Mouse (Mus musculus) forebrain, embryonic 13.5 days (tissue): ENCODE results near the gene Cldn4. TPM values are rescaled to one million over a fixed set of nuclear protein-coding genes. Genes with fewer than 3 reads are reported as not detected.

Experiments
- ATAC-seq: fragments of 200-750 bp; cut with Nextera tagmentation; 2 replicates; pipeline ENCODE4 v1.8.0; 2017
- H3K27ac ChIP-seq: fragments of 300-500 bp; sonication (generic); 2 replicates; pipeline ENCODE4 v1.5.1; 2015; ENCODE audit warnings: inconsistent platforms, mild to moderate bottlenecking, moderate library complexity
- H3K27me3 ChIP-seq: fragments of 300-500 bp; sonication (generic); 2 replicates; pipeline ENCODE4 v1.6.1; 2015; ENCODE audit warnings: mild to moderate bottlenecking, inconsistent platforms
- H3K36me3 ChIP-seq: fragments of 300-500 bp; sonication (generic); 2 replicates; pipeline ENCODE4 v1.6.1; 2015; ENCODE audit warnings: mild to moderate bottlenecking, inconsistent platforms; ENCODE audit not compliant: poor library complexity, severe bottlenecking
- H3K4me1 ChIP-seq: fragments of 300-500 bp; sonication (generic); 2 replicates; pipeline ENCODE4 v1.6.1; 2015; ENCODE audit warnings: inconsistent platforms
- H3K4me2 ChIP-seq: fragments of 300-500 bp; sonication (generic); 2 replicates; pipeline ENCODE4 v1.6.1; 2015; ENCODE audit warnings: inconsistent platforms, mild to moderate bottlenecking, moderate library complexity
- H3K4me3 ChIP-seq: fragments of 300-500 bp; sonication (generic); 2 replicates; pipeline ENCODE4 v1.5.1; 2015; ENCODE audit warnings: mild to moderate bottlenecking, inconsistent platforms
- H3K9ac ChIP-seq: fragments of 300-500 bp; sonication (generic); 2 replicates; pipeline ENCODE4 v1.6.1; 2015; ENCODE audit warnings: mild to moderate bottlenecking, inconsistent platforms
- H3K9me3 ChIP-seq: fragments of 300-500 bp; sonication (generic); replicated peaks from 2 replicates; pipeline ENCODE4 v1.6.1; 2016; ENCODE audit warnings: inconsistent platforms
- WGBS: fragments of 180-500 bp; shearing (Covaris S2); methylation state at CpG from one replicate; pipeline ENCODE4 v1.1.7; 2015; 5-methylcytosine and 5-hydroxymethylcytosine counted together
- polyA plus RNA-seq: library from polyadenylated mRNA; unstranded; fragments of >200 nt; fragmentation: Nextera tagmentation; extraction: Ambion mirVana; gene quantifications from 2 replicates; pipeline ENCODE4 v1.2.1, GENCODE M21; 2015

Cldn4 gene
- polyA plus RNA-seq, 1 experiment from 2014 or later, result not detected

GRCm38 (mm10) chr5:134960430-134960829 is 13.7 kb upstream of the Cldn4 start:
- WGBS, result 83% methylated on average over 2 of the region's 2 CpGs
- no peaks in the 10 kb centered on the region for H3K4me1 ChIP-seq
- no peaks in the 10 kb centered on the region for H3K36me3 ChIP-seq
- H3K9me3 ChIP-seq, result no peaks in the 10 kb centered on the region
- no peak overlapping the region for H3K4me3 ChIP-seq
- H3K4me2 ChIP-seq, result no peak overlapping the region
- no peak overlapping the region for H3K27ac ChIP-seq
- H3K9ac ChIP-seq, result no peak overlapping the region
- H3K27me3 ChIP-seq, result no peaks in the 10 kb centered on the region; the same call in 1 of the 2 replicates
- ATAC-seq, result no peak

GRCm38 (mm10) chr5:134959114-134959513 is 12.4 kb upstream of the Cldn4 start:
- Histone ChIP-seq H3K27ac (no peak overlapping the region), H3K4me3 (no peak overlapping the region), H3K4me2 (no peak overlapping the region), H3K9ac (no peak overlapping the region), H3K36me3 (no peaks in the 10 kb centered on the region), H3K27me3 (no peaks in the 10 kb centered on the region), H3K4me1 (no peaks in the 10 kb centered on the region), H3K9me3 (no peaks in the 10 kb centered on the region)
- no peak for ATAC-seq
- WGBS, result 79% methylated on average over 7 of the region's 7 CpGs

- no peak overlapping the region for H3K4me2 ChIP-seq
- no peaks in the 10 kb centered on the region for H3K36me3 ChIP-seq
- no peaks in the 10 kb centered on the region for H3K27me3 ChIP-seq
- H3K4me3 ChIP-seq, result no peak overlapping the region
- WGBS, result 94% methylated on average over 5 of the region's 5 CpGs
- H3K9me3 ChIP-seq, result no peaks in the 10 kb centered on the region
- H3K27ac ChIP-seq, result no peak overlapping the region
- no peak for ATAC-seq
- no peak overlapping the region for H3K9ac ChIP-seq
- H3K4me1 ChIP-seq, result no peaks in the 10 kb centered on the region
Observed at GRCm38 (mm10) chr5:134955491-134955890, 8.8 kb upstream of the Cldn4 start.

GRCm38 (mm10) chr5:134951053-134951884 is 4.5 kb upstream of the Cldn4 start:
- Histone ChIP-seq H3K27me3 (peaks cover 17% of the 10 kb centered on the region), H3K4me1 (no peaks in the 10 kb centered on the region), H3K27ac (no peak overlapping the region), H3K36me3 (no peaks in the 10 kb centered on the region), H3K4me2 (no peak overlapping the region), H3K9me3 (no peaks in the 10 kb centered on the region), H3K4me3 (no peak overlapping the region), H3K9ac (no peak overlapping the region)
- ATAC-seq, result no peak
- WGBS, result 53% methylated on average over 19 of the region's 19 CpGs

- Histone ChIP-seq H3K27me3 (peaks cover 37% of the 10 kb centered on the region), H3K9me3 (no peaks in the 10 kb centered on the region), H3K9ac (no peak overlapping the region), H3K36me3 (no peaks in the 10 kb centered on the region), H3K4me2 (no peak overlapping the region), H3K4me3 (no peak overlapping the region), H3K4me1 (no peaks in the 10 kb centered on the region), H3K27ac (no peak overlapping the region)
- no peak for ATAC-seq
- 70% methylated on average over 4 of the region's 4 CpGs for WGBS
Observed at GRCm38 (mm10) chr5:134948085-134948439, 1.3 kb upstream of the Cldn4 start.

GRCm38 (mm10) chr5:134947420-134948084 is 818 bp upstream of the Cldn4 start:
- WGBS, result 72% methylated on average over 5 of the region's 5 CpGs
- H3K4me2 ChIP-seq, result no peak overlapping the region
- H3K4me3 ChIP-seq, result no peak overlapping the region
- H3K4me1 ChIP-seq, result no peaks in the 10 kb centered on the region
- no peaks in the 10 kb centered on the region for H3K36me3 ChIP-seq
- H3K9me3 ChIP-seq, result no peaks in the 10 kb centered on the region
- no peak overlapping the region for H3K27ac ChIP-seq
- H3K27me3 ChIP-seq, result peaks cover 37% of the 10 kb centered on the region
- H3K9ac ChIP-seq, result no peak overlapping the region
- no peak for ATAC-seq

- Histone ChIP-seq H3K36me3 (no peaks in the 10 kb centered on the region), H3K4me3 (no peak overlapping the region), H3K9ac (no peak overlapping the region), H3K4me1 (no peaks in the 10 kb centered on the region), H3K4me2 (no peak overlapping the region), H3K27me3 (peaks cover 37% of the 10 kb centered on the region), H3K27ac (no peak overlapping the region), H3K9me3 (no peaks in the 10 kb centered on the region)
- ATAC-seq, result no peak
- WGBS, result 21% methylated on average over 43 of the region's 43 CpGs
Observed at GRCm38 (mm10) chr5:134946063-134946856, 474 bp downstream of the Cldn4 start.

- Histone ChIP-seq H3K9me3 (no peaks in the 10 kb centered on the region), H3K9ac (no peak overlapping the region), H3K36me3 (no peaks in the 10 kb centered on the region), H3K4me2 (no peak overlapping the region), H3K27ac (no peak overlapping the region), H3K27me3 (peaks cover 37% of the 10 kb centered on the region), H3K4me1 (no peaks in the 10 kb centered on the region), H3K4me3 (no peak overlapping the region)
- WGBS, result 44% methylated on average over 18 of the region's 19 CpGs
- no peak for ATAC-seq
Observed at GRCm38 (mm10) chr5:134945266-134945959, 1.3 kb downstream of the Cldn4 start.

- no peak overlapping the region for H3K27ac ChIP-seq
- no peaks in the 10 kb centered on the region for H3K9me3 ChIP-seq
- no peak overlapping the region for H3K4me2 ChIP-seq
- 74% methylated on average over 5 of the region's 5 CpGs for WGBS
- H3K27me3 ChIP-seq, result peaks cover 37% of the 10 kb centered on the region
- no peak for ATAC-seq
- H3K9ac ChIP-seq, result no peak overlapping the region
- no peak overlapping the region for H3K4me3 ChIP-seq
- H3K4me1 ChIP-seq, result no peaks in the 10 kb centered on the region
- no peaks in the 10 kb centered on the region for H3K36me3 ChIP-seq
Observed at GRCm38 (mm10) chr5:134944179-134944578, 2.6 kb downstream of the Cldn4 start.

GRCm38 (mm10) chr5:134942740-134943139 is 4.0 kb downstream of the Cldn4 start:
- H3K4me3 ChIP-seq, result no peak overlapping the region
- H3K36me3 ChIP-seq, result no peaks in the 10 kb centered on the region
- H3K27ac ChIP-seq, result no peak overlapping the region
- no peak overlapping the region for H3K4me2 ChIP-seq
- WGBS, result 73% methylated on average over 2 of the region's 2 CpGs
- no peaks in the 10 kb centered on the region for H3K4me1 ChIP-seq
- H3K9me3 ChIP-seq, result no peaks in the 10 kb centered on the region
- H3K9ac ChIP-seq, result no peak overlapping the region
- ATAC-seq, result no peak
- peaks cover 35% of the 10 kb centered on the region for H3K27me3 ChIP-seq

GRCm38 (mm10) chr5:134941472-134942209 is 5.1 kb downstream of the Cldn4 start:
- H3K4me1 ChIP-seq, result no peaks in the 10 kb centered on the region
- peaks cover 24% of the 10 kb centered on the region for H3K27me3 ChIP-seq
- H3K4me2 ChIP-seq, result no peak overlapping the region
- WGBS, result 88% methylated on average over 14 of the region's 14 CpGs
- no peaks in the 10 kb centered on the region for H3K36me3 ChIP-seq
- H3K4me3 ChIP-seq, result no peak overlapping the region
- no peak overlapping the region for H3K27ac ChIP-seq
- no peak for ATAC-seq
- H3K9me3 ChIP-seq, result no peaks in the 10 kb centered on the region
- H3K9ac ChIP-seq, result no peak overlapping the region
